Mouse (Mus musculus): ENCODE measurements at regions not wholly inside any gene's neighbourhood (a gene's known extent, or its start where the extent isn't known, plus 50 kb on each side); places are given as distances from the start of the nearest gene placed in this dataset.

DNA sequence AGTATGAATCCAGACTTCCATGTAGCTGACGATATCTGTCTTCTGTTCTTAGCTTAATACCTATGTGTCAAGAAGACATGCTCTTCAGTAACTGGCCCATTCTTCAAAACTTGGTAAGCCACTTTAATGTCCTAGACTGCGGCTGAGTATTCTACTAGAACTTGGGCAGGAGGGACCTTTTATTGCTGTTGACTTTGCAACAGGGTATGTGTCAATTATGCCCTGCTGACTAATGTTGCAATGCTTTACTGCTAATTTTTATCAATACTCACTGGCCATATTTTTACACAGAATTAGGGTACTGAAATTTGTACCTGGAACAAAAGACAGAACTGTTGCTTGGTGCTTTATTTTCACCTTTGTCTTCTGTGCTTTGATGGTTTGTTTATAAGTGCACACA, 746.9 kb downstream of the Ppargc1a start:
- Histone ChIP-seq H3K27ac (replicated peaks) (no peak overlapping the region), H3K4me1 (no peaks in the 10 kb centered on the region), H3K9ac (replicated peaks) (no peak overlapping the region), H3K4me2 (replicated peaks) (no peak overlapping the region), H3K36me3 (no peaks in the 10 kb centered on the region), H3K4me3 (no peak overlapping the region), H3K9me3 (no peaks in the 10 kb centered on the region), H3K27me3 (no peaks in the 10 kb centered on the region)
- no peak for ATAC-seq (replicated peaks)
- 90% methylated on average over 2 of the region's 2 CpGs for WGBS

- no peak overlapping the region for H3K4me3 ChIP-seq
- H3K9me3 ChIP-seq: no peaks in the 10 kb centered on the region
- no peaks in the 10 kb centered on the region for H3K4me1 ChIP-seq
- H3K27me3 ChIP-seq: no peaks in the 10 kb centered on the region
- no peak for ATAC-seq (replicated peaks)
- H3K36me3 ChIP-seq: no peaks in the 10 kb centered on the region
- H3K27ac ChIP-seq (replicated peaks): no peak overlapping the region
- no peak overlapping the region for H3K4me2 ChIP-seq (replicated peaks)
- H3K9ac ChIP-seq (replicated peaks): no peak overlapping the region
Measured at GRCm38 (mm10) chr5:50819959-50820358, 747.6 kb downstream of the Ppargc1a start.

- WGBS: 73% methylated on average over 4 of the region's 4 CpGs
- Histone ChIP-seq H3K27ac (replicated peaks) (no peak overlapping the region), H3K4me2 (replicated peaks) (no peak overlapping the region), H3K9me3 (no peaks in the 10 kb centered on the region), H3K9ac (replicated peaks) (no peak overlapping the region), H3K4me3 (no peak overlapping the region), H3K27me3 (no peaks in the 10 kb centered on the region), H3K36me3 (no peaks in the 10 kb centered on the region), H3K4me1 (no peaks in the 10 kb centered on the region)
- no peak for ATAC-seq (replicated peaks)
Measured at GRCm38 (mm10) chr5:50795310-50795709, 736.5 kb upstream of the Adgra3 start.

GRCm38 (mm10) chr5:50794453-50795169, 735.8 kb upstream of the Adgra3 start:
- Histone ChIP-seq H3K27me3 (no peaks in the 10 kb centered on the region), H3K4me2 (replicated peaks) (no peak overlapping the region), H3K9ac (replicated peaks) (no peak overlapping the region), H3K4me3 (no peak overlapping the region), H3K36me3 (no peaks in the 10 kb centered on the region), H3K4me1 (no peaks in the 10 kb centered on the region), H3K27ac (replicated peaks) (no peak overlapping the region), H3K9me3 (no peaks in the 10 kb centered on the region)
- ATAC-seq (replicated peaks): no peak
- WGBS: 83% methylated on average over 2 of the region's 2 CpGs

GRCm38 (mm10) chr5:50793558-50793957, 734.8 kb upstream of the Adgra3 start:
- Histone ChIP-seq H3K36me3 (no peaks in the 10 kb centered on the region), H3K4me2 (replicated peaks) (no peak overlapping the region), H3K27me3 (no peaks in the 10 kb centered on the region), H3K4me3 (no peak overlapping the region), H3K9me3 (no peaks in the 10 kb centered on the region), H3K4me1 (no peaks in the 10 kb centered on the region), H3K27ac (replicated peaks) (no peak overlapping the region), H3K9ac (replicated peaks) (no peak overlapping the region)
- no peak for ATAC-seq (replicated peaks)
- 86% methylated on average over 1 of the region's 1 CpGs for WGBS

DNA sequence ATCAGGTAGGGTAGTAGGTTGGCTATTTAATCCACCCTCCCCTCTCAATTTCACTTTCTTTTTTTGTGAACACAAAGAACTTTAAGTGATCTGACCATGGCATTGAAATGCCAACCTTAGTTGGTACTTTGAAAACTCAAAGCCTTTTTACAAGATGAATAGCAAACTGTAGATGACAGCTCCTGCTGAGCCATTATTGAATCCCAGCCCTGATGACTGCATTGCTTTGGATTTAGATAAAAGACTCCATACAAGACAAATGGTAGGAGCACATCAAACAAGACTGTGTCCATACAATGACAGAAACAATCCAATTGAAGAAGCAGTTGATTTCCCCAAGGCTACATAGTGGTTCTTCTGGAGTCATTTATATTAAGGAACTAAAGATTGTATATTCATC, 726.5 kb upstream of the Adgra3 start:
- Histone ChIP-seq H3K4me2 (replicated peaks) (no peak overlapping the region), H3K27ac (replicated peaks) (no peak overlapping the region), H3K9me3 (no peaks in the 10 kb centered on the region), H3K9ac (replicated peaks) (no peak overlapping the region), H3K4me3 (no peak overlapping the region), H3K27me3 (no peaks in the 10 kb centered on the region), H3K36me3 (no peaks in the 10 kb centered on the region), H3K4me1 (no peaks in the 10 kb centered on the region)
- ATAC-seq (replicated peaks): no peak

DNA sequence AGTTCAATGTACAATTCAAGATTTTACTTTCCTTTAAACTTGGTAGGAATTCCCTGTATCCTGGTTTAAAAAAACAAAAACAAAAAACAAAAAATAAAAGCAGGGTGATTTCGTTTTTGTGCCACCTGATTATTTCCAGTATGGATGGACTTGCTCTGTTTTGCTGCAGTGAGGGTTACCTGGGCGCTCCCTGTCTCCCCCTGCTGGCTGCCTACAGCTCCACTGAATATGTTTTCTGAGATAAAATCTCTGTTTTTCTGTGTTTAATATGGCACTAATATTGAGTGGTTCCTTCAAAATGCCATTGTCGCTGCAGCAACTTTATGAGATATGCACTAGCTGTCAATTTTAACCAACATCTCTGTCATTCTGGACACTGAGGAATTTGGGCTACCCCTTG, 720.3 kb upstream of the Adgra3 start:
- no peak for ATAC-seq (replicated peaks)
- no peak overlapping the region for H3K27ac ChIP-seq (replicated peaks)
- no peaks in the 10 kb centered on the region for H3K36me3 ChIP-seq
- WGBS: 66% methylated on average over 3 of the region's 3 CpGs
- no peaks in the 10 kb centered on the region for H3K4me1 ChIP-seq
- H3K9ac ChIP-seq (replicated peaks): no peak overlapping the region
- H3K4me2 ChIP-seq (replicated peaks): no peak overlapping the region
- H3K9me3 ChIP-seq: no peaks in the 10 kb centered on the region
- no peak overlapping the region for H3K4me3 ChIP-seq
- no peaks in the 10 kb centered on the region for H3K27me3 ChIP-seq

- H3K9me3 ChIP-seq: no peaks in the 10 kb centered on the region
- no peak overlapping the region for H3K4me2 ChIP-seq (replicated peaks)
- no peaks in the 10 kb centered on the region for H3K27me3 ChIP-seq
- H3K36me3 ChIP-seq: no peaks in the 10 kb centered on the region
- no peak overlapping the region for H3K27ac ChIP-seq (replicated peaks)
- H3K4me1 ChIP-seq: no peaks in the 10 kb centered on the region
- H3K4me3 ChIP-seq: no peak overlapping the region
- 89% methylated on average over 6 of the region's 6 CpGs for WGBS
- ATAC-seq (replicated peaks): no peak
- H3K9ac ChIP-seq (replicated peaks): no peak overlapping the region
Measured at GRCm38 (mm10) chr5:50778221-50778620, 719.4 kb upstream of the Adgra3 start.

DNA sequence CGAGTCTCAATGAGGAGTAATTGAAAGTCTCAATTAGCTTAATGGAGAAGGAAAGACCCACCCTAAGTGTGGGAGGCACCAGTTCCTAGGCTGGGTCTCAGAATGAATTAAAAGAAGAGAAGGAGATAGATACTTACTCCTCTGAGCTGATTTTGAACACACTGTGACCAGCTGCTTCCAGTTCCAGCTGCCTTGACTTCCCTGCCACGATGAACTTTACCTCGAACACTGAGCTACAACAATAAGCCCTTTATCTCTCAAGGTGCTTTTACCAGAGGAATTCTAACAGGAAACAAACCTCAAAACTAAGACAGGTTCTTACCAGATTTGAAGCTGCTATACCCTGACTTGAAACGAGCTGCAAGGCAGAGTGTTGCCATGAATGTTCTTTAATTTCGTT, 703.5 kb upstream of the Adgra3 start:
- Histone ChIP-seq H3K4me1 (no peaks in the 10 kb centered on the region), H3K9me3 (no peaks in the 10 kb centered on the region), H3K4me2 (replicated peaks) (no peak overlapping the region), H3K27ac (replicated peaks) (no peak overlapping the region), H3K9ac (replicated peaks) (no peak overlapping the region), H3K36me3 (no peaks in the 10 kb centered on the region), H3K27me3 (no peaks in the 10 kb centered on the region), H3K4me3 (no peak overlapping the region)
- 59% methylated on average over 5 of the region's 5 CpGs for WGBS
- no peak for ATAC-seq (replicated peaks)

GRCm38 (mm10) chr5:50760386-50760785, 701.6 kb upstream of the Adgra3 start:
- ATAC-seq (replicated peaks): no peak
- H3K27ac ChIP-seq (replicated peaks): no peak overlapping the region
- WGBS: 92% methylated on average over 3 of the region's 3 CpGs
- no peaks in the 10 kb centered on the region for H3K27me3 ChIP-seq
- no peak overlapping the region for H3K9ac ChIP-seq (replicated peaks)
- no peaks in the 10 kb centered on the region for H3K36me3 ChIP-seq
- no peak overlapping the region for H3K4me2 ChIP-seq (replicated peaks)
- H3K9me3 ChIP-seq: no peaks in the 10 kb centered on the region
- H3K4me3 ChIP-seq: no peak overlapping the region
- H3K4me1 ChIP-seq: no peaks in the 10 kb centered on the region

DNA sequence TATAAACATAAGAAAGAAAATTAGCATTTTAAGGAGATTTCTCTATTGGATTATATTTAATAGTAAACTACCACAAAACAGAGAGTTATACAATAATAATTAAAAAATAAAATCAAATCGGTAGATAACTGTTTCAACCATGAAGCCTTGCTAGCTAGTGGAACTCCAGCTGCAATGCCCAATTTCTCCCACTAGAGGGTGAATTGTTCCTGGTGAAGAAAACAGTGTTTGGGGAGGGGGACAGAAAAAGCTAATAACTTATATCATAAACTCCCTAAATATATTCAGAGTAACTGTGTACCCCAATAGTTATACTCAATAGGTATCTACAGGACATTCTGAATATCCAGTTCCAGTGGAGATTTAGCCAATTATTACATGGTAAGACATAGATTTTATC, 694.0 kb upstream of the Adgra3 start:
- WGBS: 81% methylated on average over 1 of the region's 1 CpGs
- ATAC-seq (replicated peaks): no peak
- H3K36me3 ChIP-seq: no peaks in the 10 kb centered on the region

DNA sequence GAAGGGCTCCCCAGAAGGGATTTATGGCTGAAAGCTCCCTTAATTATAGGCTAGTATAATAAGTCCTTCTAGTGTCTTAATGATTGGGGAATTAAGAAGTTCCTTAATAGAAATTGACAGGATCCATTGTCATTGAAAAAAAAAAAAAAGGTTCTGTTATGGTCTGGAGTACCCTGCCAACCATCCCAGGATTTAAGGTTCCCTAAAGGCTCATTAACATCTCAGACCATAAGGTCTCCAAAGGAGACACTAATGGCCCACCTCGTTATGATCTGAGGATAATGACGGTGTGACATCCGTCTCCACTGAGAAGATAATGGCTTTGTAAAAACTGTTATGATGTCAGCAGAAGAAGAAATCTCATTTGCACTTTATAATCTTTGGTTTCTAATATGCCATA, 692.6 kb upstream of the Adgra3 start:
- Histone ChIP-seq H3K9me3 (no peaks in the 10 kb centered on the region), H3K9ac (replicated peaks) (no peak overlapping the region), H3K27me3 (no peaks in the 10 kb centered on the region), H3K4me2 (replicated peaks) (no peak overlapping the region), H3K27ac (replicated peaks) (no peak overlapping the region), H3K4me1 (no peaks in the 10 kb centered on the region), H3K36me3 (no peaks in the 10 kb centered on the region), H3K4me3 (no peak overlapping the region)
- no peak for ATAC-seq (replicated peaks)
- whole genome bisulfite sequencing: 9% methylated on average over 3 of the region's 3 CpGs

More for the DNA sequence above, 694.0 kb upstream of the Adgra3 start:
- H3K4me3 ChIP-seq: no peak overlapping the region
- H3K9me3 ChIP-seq: no peaks in the 10 kb centered on the region
- H3K4me2 ChIP-seq (replicated peaks): no peak overlapping the region
- no peaks in the 10 kb centered on the region for H3K4me1 ChIP-seq
- no peak overlapping the region for H3K27ac ChIP-seq (replicated peaks)
- H3K9ac ChIP-seq (replicated peaks): no peak overlapping the region
- H3K27me3 ChIP-seq: no peaks in the 10 kb centered on the region

GRCm38 (mm10) chr5:50743030-50743429, 684.2 kb upstream of the Adgra3 start:
- Histone ChIP-seq H3K4me3 (no peak overlapping the region), H3K27ac (replicated peaks) (no peak overlapping the region), H3K9ac (replicated peaks) (no peak overlapping the region), H3K27me3 (no peaks in the 10 kb centered on the region), H3K9me3 (no peaks in the 10 kb centered on the region), H3K4me2 (replicated peaks) (no peak overlapping the region), H3K36me3 (no peaks in the 10 kb centered on the region), H3K4me1 (no peaks in the 10 kb centered on the region)
- WGBS: 75% methylated on average over 5 of the region's 5 CpGs
- no peak for ATAC-seq (replicated peaks)

Measured in forebrain, embryonic 15.5 days (tissue).